Mouse (Mus musculus): ENCODE measurements at regions not wholly inside any gene's neighbourhood (a gene's known extent, or its start where the extent isn't known, plus 50 kb on each side); places are given as distances from the start of the nearest gene placed in this dataset.

DNA sequence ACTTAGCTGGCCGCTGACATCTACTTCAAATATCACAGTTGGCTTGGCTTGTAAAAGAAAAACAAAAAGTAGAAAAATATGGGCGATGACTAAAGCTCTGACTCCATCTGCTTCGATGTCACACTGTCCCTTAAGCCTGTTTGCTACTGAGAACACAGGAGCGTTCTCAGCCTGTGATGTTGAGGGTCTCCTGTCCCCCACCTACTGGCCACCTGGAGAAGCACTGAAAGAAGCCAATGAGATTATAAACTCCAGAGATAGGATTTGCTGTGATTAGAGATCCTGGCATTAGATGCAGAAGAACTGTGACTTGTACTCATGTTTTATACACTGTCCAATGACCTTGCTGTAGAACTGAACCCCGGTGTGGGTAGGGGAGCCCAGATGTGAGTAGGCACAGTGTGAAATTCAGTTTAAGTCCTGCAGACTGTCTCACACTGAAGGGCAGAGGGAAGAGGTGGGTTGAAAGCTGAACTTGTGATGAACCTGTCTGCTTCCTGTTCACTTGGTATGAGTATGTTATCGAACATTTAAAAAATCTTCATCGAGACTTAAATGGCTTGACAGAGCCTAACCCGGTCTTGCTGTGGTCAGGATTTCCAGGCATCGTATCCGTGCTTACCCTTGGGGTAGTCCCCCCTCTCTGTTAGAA, 63.7 kb upstream of the 1700020N01Rik start:
- H3K27ac ChIP-seq: no peak overlapping the region
- WGBS: 68% methylated on average over 10 of the region's 10 CpGs
- no peak for ATAC-seq (ENCODE audit: low FRiP score)
- no peak overlapping the region for H3K4me3 ChIP-seq (replicated peaks)
- H3K4me1 ChIP-seq: no peaks in the 10 kb centered on the region
- no peaks in the 10 kb centered on the region for H3K27me3 ChIP-seq
- H3K9me3 ChIP-seq: no peaks in the 10 kb centered on the region
- no peak overlapping the region for H3K9ac ChIP-seq
- no peak overlapping the region for H3K4me2 ChIP-seq
- no peaks in the 10 kb centered on the region for H3K36me3 ChIP-seq (replicated peaks)

- no peak for ATAC-seq (ENCODE audit: low FRiP score)
- Histone ChIP-seq H3K4me1 (no peaks in the 10 kb centered on the region), H3K9ac (no peak overlapping the region), H3K27me3 (no peaks in the 10 kb centered on the region), H3K36me3 (replicated peaks) (no peaks in the 10 kb centered on the region), H3K4me2 (no peak overlapping the region), H3K27ac (no peak overlapping the region), H3K4me3 (replicated peaks) (no peak overlapping the region), H3K9me3 (no peaks in the 10 kb centered on the region)
- WGBS: 67% methylated on average over 1 of the region's 1 CpGs
Measured at GRCm38 (mm10) chr10:21532142-21532541, 60.8 kb upstream of the 1700020N01Rik start.

- Histone ChIP-seq H3K27ac (no peak overlapping the region), H3K4me2 (no peak overlapping the region), H3K4me1 (no peaks in the 10 kb centered on the region), H3K4me3 (replicated peaks) (no peak overlapping the region), H3K36me3 (replicated peaks) (no peaks in the 10 kb centered on the region), H3K27me3 (no peaks in the 10 kb centered on the region), H3K9me3 (no peaks in the 10 kb centered on the region), H3K9ac (no peak overlapping the region)
- 79% methylated on average over 5 of the region's 5 CpGs for WGBS
- no peak for ATAC-seq (ENCODE audit: low FRiP score)
Measured at GRCm38 (mm10) chr10:21535631-21536030, 57.3 kb upstream of the 1700020N01Rik start.

DNA sequence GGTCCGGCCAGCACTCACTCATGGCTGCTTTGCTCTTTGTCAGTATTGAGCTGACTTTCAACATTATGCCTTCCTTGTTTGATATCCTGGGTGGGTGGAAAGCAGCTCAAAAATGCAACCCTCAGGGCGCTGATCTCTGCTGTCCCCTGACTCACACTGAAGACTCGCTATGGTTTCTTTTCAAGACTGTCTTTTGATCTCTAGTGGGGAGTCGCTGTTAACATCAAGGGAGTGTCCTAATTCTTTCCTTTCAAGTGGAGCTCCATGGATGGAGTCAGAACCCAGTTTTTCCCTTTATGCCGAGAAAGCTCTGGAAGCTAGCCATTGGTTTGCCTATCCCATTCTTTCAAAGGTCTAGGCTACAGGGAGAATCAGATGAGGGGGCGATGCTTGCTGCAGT, 54.5 kb upstream of the 1700020N01Rik start:
- Histone ChIP-seq H3K4me2 (no peak overlapping the region), H3K4me1 (no peaks in the 10 kb centered on the region), H3K9ac (no peak overlapping the region), H3K4me3 (replicated peaks) (no peak overlapping the region), H3K9me3 (no peaks in the 10 kb centered on the region), H3K27ac (no peak overlapping the region), H3K36me3 (replicated peaks) (no peaks in the 10 kb centered on the region), H3K27me3 (no peaks in the 10 kb centered on the region)
- WGBS: 53% methylated on average over 6 of the region's 6 CpGs
- ATAC-seq (ENCODE audit: low FRiP score): no peak
